13 mouse cellular contexts compared by ENCODE assay signal in the genomic region with DNA sequence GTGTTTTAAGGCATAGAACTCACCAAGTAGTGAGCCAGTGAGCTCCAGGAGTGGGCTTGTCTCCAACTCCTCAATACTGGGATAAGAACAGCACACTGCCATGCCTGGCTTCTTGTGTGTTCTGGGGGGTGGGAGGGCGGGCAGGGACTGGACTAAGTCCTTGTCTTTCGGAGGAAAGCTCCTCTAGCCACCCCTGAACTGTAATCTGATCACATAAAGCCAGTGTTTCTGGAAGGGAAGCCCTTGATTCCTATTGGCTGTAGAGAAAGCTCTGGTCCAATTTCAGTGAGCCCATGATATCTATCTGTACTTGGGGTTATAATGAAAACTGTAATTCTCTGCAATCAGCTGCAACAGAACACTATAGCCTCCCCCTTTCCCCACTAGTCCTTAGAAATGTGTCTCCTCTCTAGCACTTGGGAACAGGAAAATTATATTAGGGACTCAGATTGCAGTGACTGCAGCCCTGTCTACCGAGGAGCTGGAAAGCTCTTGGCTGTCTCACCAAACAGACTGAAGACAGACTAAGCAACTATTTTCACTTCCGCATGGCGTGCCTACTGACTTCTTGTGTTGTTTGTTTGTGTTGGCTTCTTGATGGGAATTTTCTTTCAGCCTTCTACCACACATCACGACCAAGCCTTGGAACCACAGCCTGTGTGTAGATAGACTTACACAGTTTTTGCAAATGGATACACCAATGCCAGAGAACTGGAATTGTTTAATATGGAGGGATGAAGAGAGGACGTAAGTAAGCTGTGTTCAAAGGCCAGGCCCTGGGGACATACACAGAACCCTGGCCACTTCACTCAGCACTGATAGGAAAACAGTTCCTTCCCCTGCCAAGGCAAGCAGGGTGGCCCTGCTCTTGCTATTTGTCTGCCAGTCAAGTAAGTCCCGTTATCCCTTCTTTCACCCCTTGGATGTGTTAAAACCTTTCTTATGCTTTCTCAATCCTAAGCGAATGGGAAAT. TPM values are rescaled to one million over a fixed set of nuclear protein-coding genes. Genes with fewer than 3 reads are reported as not detected.
DNase-seq lines count a peak whose midpoint lies in the region; ATAC-seq lines count a peak whose summit lies in the region.
"Had no signal": no experiment of that assay in that cellular context is flagged by ENCODE, and none has a peak within 500 bp of the region (broad histone marks: within the 10 kb centered on the region; RNA-seq: fewer than 3 reads in every experiment).

No protein-coding gene starts in this region.

- no peak overlapping the region for H3K4me2 ChIP-seq in limb, embryonic 11.5 days (ENCODE audit: low read depth, severe bottlenecking)
- no peak overlapping the region for H3K4me2 ChIP-seq in embryonic facial prominence, embryonic 11.5 days (ENCODE audit: low read depth, low read length)

- H3K4me1 ChIP-seq in limb, embryonic 11.5 days (ENCODE audit: control insufficient read depth, insufficient read depth, low read length), result no peaks in the 10 kb centered on the region
- H3K4me1 ChIP-seq in limb, embryonic 10.5 days, result peaks cover 8% of the 10 kb centered on the region
- no peaks in the 10 kb centered on the region for H3K4me1 ChIP-seq in embryonic facial prominence, embryonic 11.5 days (ENCODE audit: control insufficient read depth, insufficient read depth, low read length)

- H3K4me3 ChIP-seq in limb, embryonic 11.5 days (ENCODE audit: low read depth, low read length), result no peak overlapping the region
- H3K4me3 ChIP-seq in limb, embryonic 10.5 days, result no peak overlapping the region
- no peak overlapping the region for H3K4me3 ChIP-seq in embryonic facial prominence, embryonic 11.5 days (ENCODE audit: low read depth, low read length)

- peak; percentile 19 for DNase-seq in embryo, embryonic 11 days
- no peak for DNase-seq in embryo, embryonic 10 days (ENCODE audit: low spot score)
- no peak for DNase-seq in limb, embryonic 11.5 days (ENCODE audit: low spot score)
- DNase-seq in limb, embryonic 10.5 days (ENCODE audit: low spot score), result no peak
- peak; percentile 61 for DNase-seq in embryonic facial prominence, embryonic 11.5 days (ENCODE audit: low spot score)
- DNase-seq in kidney, postnatal 14 days, result peak; percentile 14
- DNase-seq in urinary bladder, adult 2 months (ENCODE audit: low spot score), result no peak
- DNase-seq: adrenal gland, postnatal 25 days; cerebellum, postnatal 25 days; gastrocnemius, postnatal 36 days; spleen, adult 18-20 months had no signal

- H3K9me3 ChIP-seq in limb, embryonic 11.5 days (ENCODE audit: control insufficient read depth, low read length), result no peaks in the 10 kb centered on the region
- H3K9me3 ChIP-seq in limb, embryonic 10.5 days (replicated peaks), result no peaks in the 10 kb centered on the region
- H3K9me3 ChIP-seq in embryonic facial prominence, embryonic 11.5 days (replicated peaks; ENCODE audit: control insufficient read depth, low read length), result no peaks in the 10 kb centered on the region

- no peaks in the 10 kb centered on the region for H3K36me3 ChIP-seq in limb, embryonic 11.5 days (ENCODE audit: control insufficient read depth, insufficient read depth, low read length)
- H3K36me3 ChIP-seq in limb, embryonic 10.5 days, result no peaks in the 10 kb centered on the region
- H3K36me3 ChIP-seq in embryonic facial prominence, embryonic 11.5 days (replicated peaks; ENCODE audit: control insufficient read depth, insufficient read depth, low read depth, low read length), result no peaks in the 10 kb centered on the region

- 69% methylated on average over 9 of the region's 9 CpGs for WGBS in limb, embryonic 11.5 days
- 73% methylated on average over 9 of the region's 9 CpGs for WGBS in limb, embryonic 10.5 days
- WGBS in embryonic facial prominence, embryonic 11.5 days, result 56% methylated on average over 9 of the region's 9 CpGs

- H3K27ac ChIP-seq in limb, embryonic 11.5 days (replicated peaks; ENCODE audit: low read depth, low read length), result no peak overlapping the region
- no peak overlapping the region for H3K27ac ChIP-seq in limb, embryonic 10.5 days
- H3K27ac ChIP-seq in embryonic facial prominence, embryonic 11.5 days (replicated peaks; ENCODE audit: low read depth, low read length), result peak overlapping the region; percentile 52; the same call in 1 of the 2 replicates
- H3K27ac ChIP-seq: liver, embryonic 14.5 days had no signal

- H3K27me3 ChIP-seq in limb, embryonic 11.5 days (ENCODE audit: control insufficient read depth, insufficient read depth, low read length), result no peaks in the 10 kb centered on the region
- H3K27me3 ChIP-seq in limb, embryonic 10.5 days (ENCODE audit: low read depth, poor library complexity, severe bottlenecking), result no peaks in the 10 kb centered on the region
- H3K27me3 ChIP-seq in embryonic facial prominence, embryonic 11.5 days (ENCODE audit: control insufficient read depth, insufficient read depth, low read length), result no peaks in the 10 kb centered on the region

- peak; percentile 74 for ATAC-seq in limb, embryonic 11.5 days (ENCODE audit: insufficient number of reproducible peaks, low FRiP score, low TSS enrichment, low read depth)
- peak; percentile 61 for ATAC-seq in embryonic facial prominence, embryonic 11.5 days (replicated peaks; ENCODE audit: insufficient number of reproducible peaks, low FRiP score, low TSS enrichment, low read depth)
- ATAC-seq in erythroblast, adult 5-6 weeks (replicated peaks; ENCODE audit: low FRiP score, poor library complexity, severe bottlenecking), result no peak

- H3K9ac ChIP-seq in limb, embryonic 11.5 days (ENCODE audit: low read length), result no peak overlapping the region
- H3K9ac ChIP-seq in embryonic facial prominence, embryonic 11.5 days (replicated peaks; ENCODE audit: low read length), result no peak overlapping the region
- H3K9ac ChIP-seq: liver, embryonic 14.5 days had no signal

RNA-seq across cellular contexts. Expression of gene Kcnj8, which starts 38.3 kb away (rescaled TPM):
- 0.13 and 0.19 TPM in 2 replicates for polyA plus RNA-seq in limb, embryonic 11.5 days (2014; fragmentation: Nextera tagmentation; extraction: Ambion mirVana)
- polyA plus RNA-seq in limb, embryonic 10.5 days (2016; fragmentation: Nextera tagmentation; extraction: Ambion mirVana), result 0.09 and 0.16 TPM in 2 replicates
- polyA plus RNA-seq in embryonic facial prominence, embryonic 11.5 days (2014; fragmentation: Nextera tagmentation; extraction: Ambion mirVana), result 2.8 and 3.2 TPM in 2 replicates
- not detected in 2 replicates for total RNA-seq in erythroblast, adult 5-6 weeks (2015; ENCODE audit: low replicate concordance)
- total RNA-seq in erythroblast, adult 5-6 weeks (2017; ENCODE audit: low replicate concordance), result not detected in 2 replicates
- polyA plus RNA-seq in urinary bladder, adult 2 months (2012; rRNA removed), result 21.7 and 24.0 TPM in 2 replicates

Comparison
In these comparisons a context has a peak if more than half of its experiments do, and no peak if none do; other contexts are left out.
1. DNase-seq: peak in embryo, embryonic 11 days (single experiment), embryonic facial prominence, embryonic 11.5 days (single experiment) and kidney, postnatal 14 days (single experiment); none in embryo, embryonic 10 days (single experiment), limb, embryonic 11.5 days (single experiment), limb, embryonic 10.5 days (single experiment) and urinary bladder, adult 2 months (single experiment).